Mouse (Mus musculus): ENCODE data around the gene Arhgap11a.

DNA sequence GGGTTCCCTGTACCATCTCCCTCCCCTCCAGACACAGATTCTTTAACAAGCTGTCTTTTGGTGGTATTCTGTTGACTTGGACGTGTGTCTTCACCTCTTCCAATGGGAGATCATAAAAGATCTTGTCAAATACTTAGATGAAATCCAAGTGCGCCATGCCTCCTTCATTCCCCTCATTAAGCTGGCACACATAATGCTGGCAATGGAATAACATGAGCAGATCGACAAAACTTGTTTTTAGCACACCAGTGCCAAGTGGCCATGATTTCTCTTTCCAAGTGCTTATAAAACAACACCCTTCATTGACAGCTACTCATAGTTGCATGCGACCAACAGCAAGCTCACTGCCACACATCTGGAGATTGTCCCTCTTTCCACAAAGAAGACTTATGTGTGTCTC lies 60.6 kb downstream of the Arhgap11a start:
- TF ChIP-seq CHD2 (IDR thresholded peaks at IDR 0.05; ENCODE audit: low read length) (no peak), ZMIZ1 (IDR thresholded peaks at IDR 0.05; ENCODE audit: low read depth, low read length) (no peak), CTCF (conservative IDR thresholded peaks at IDR 0.05 in 1 of 2, IDR thresholded peaks at IDR 0.05 in 1 of 2; ENCODE audit: low read depth in 2 of 2, low read length in 2 of 2) (no peak), EP300 (IDR thresholded peaks at IDR 0.05; ENCODE audit: low read length) (no peak), POLR2A (IDR thresholded peaks at IDR 0.05; ENCODE audit: low read depth, low read length) (no peak), POLR2AphosphoS2 (IDR thresholded peaks at IDR 0.05; ENCODE audit: low read depth, low read length) (no peak), BHLHE40 (IDR thresholded peaks at IDR 0.05; ENCODE audit: low read depth, low read length) (no peak), MXI1 (IDR thresholded peaks at IDR 0.05; ENCODE audit: low read depth, low read length) (no peak), KAT2A (IDR thresholded peaks at IDR 0.05; ENCODE audit: insufficient replicate concordance, low read length) (no peak), RCOR1 (conservative IDR thresholded peaks at IDR 0.05; ENCODE audit: low read depth, low read length) (no peak), SMC3 (IDR thresholded peaks at IDR 0.05; ENCODE audit: low read depth, low read length) (no peak), ETS1 (conservative IDR thresholded peaks at IDR 0.05; ENCODE audit: low read depth, low read length) (no peak), MAZ (IDR thresholded peaks at IDR 0.05; ENCODE audit: low read depth, low read length) (no peak), HCFC1 (IDR thresholded peaks at IDR 0.05; ENCODE audit: low read depth, low read length) (no peak)
